Mouse (Mus musculus) c-Kit-negative CD71-positive TER-119-positive erythroid progenitor cells, embryonic 14.5 days (primary cell): ENCODE measurements around the gene Alk.

ENCODE experiments used
- DNase-seq: peaks from one replicate; pipeline ENCODE4 v3.0.0-alpha.2; 2013; ENCODE audit warnings: low read depth, low spot score

Alk gene

GRCm38 (mm10) chr17:72604610-72604980, at the start of gene Alk:
Gene Alk (minus strand): TSS chr17:72604627.
- no peak for DNase-seq

- DNase-seq: no peak
Observed at GRCm38 (mm10) chr17:72652801-72653200, 48.4 kb upstream of the Alk start.

GRCm38 (mm10) chr17:72648607-72649217, 44.3 kb upstream of the Alk start:
- DNase-seq: no peak

GRCm38 (mm10) chr17:72646167-72646566, 41.7 kb upstream of the Alk start:
- no peak for DNase-seq

- no peak for DNase-seq
Observed at GRCm38 (mm10) chr17:72640095-72640494, 35.7 kb upstream of the Alk start.

- DNase-seq: no peak
Observed at GRCm38 (mm10) chr17:72639400-72639799, 35.0 kb upstream of the Alk start.

- peak; percentile 28 for DNase-seq
Observed at GRCm38 (mm10) chr17:72606251-72606650, 1.8 kb upstream of the Alk start.

GRCm38 (mm10) chr17:72603886-72604609, 379 bp downstream of the Alk start:
- no peak for DNase-seq

GRCm38 (mm10) chr17:72603118-72603885, 1.1 kb downstream of the Alk start:
- no peak for DNase-seq

- DNase-seq: no peak
Observed at GRCm38 (mm10) chr17:72600806-72601205, 3.6 kb downstream of the Alk start.

GRCm38 (mm10) chr17:72587671-72588070, 16.8 kb downstream of the Alk start:
- DNase-seq: no peak

GRCm38 (mm10) chr17:72580142-72580541, 24.3 kb downstream of the Alk start:
- no peak for DNase-seq

- no peak for DNase-seq
Observed at GRCm38 (mm10) chr17:72579321-72579720, 25.1 kb downstream of the Alk start.

- DNase-seq: no peak
Observed at GRCm38 (mm10) chr17:72571379-72571778, 33.0 kb downstream of the Alk start.

- no peak for DNase-seq
Observed at GRCm38 (mm10) chr17:72569491-72569890, 34.9 kb downstream of the Alk start.

- no peak for DNase-seq
Observed at GRCm38 (mm10) chr17:72563423-72563822, 41.0 kb downstream of the Alk start.

- no peak for DNase-seq
Observed at GRCm38 (mm10) chr17:72561471-72561870, 43.0 kb downstream of the Alk start.

GRCm38 (mm10) chr17:72560771-72561170, 43.7 kb downstream of the Alk start:
- no peak for DNase-seq

GRCm38 (mm10) chr17:72557029-72557735, 47.2 kb downstream of the Alk start:
- no peak for DNase-seq

- no peak for DNase-seq
Observed at GRCm38 (mm10) chr17:72546274-72546673, 58.2 kb downstream of the Alk start.

GRCm38 (mm10) chr17:72535304-72535703, 69.1 kb downstream of the Alk start:
- DNase-seq: no peak

- DNase-seq: no peak
Observed at GRCm38 (mm10) chr17:72532266-72532665, 72.2 kb downstream of the Alk start.
